Mouse (Mus musculus) G1E (cell line): ENCODE measurements around the gene Mecom. TPM values are rescaled to one million over a fixed set of nuclear protein-coding genes. Genes with fewer than 3 reads are reported as not detected.

ENCODE experiments used
- ATAC-seq: 2 replicates; pipeline ENCODE4 v1.8.0; 2016; ENCODE audit warnings: mild to moderate bottlenecking; ENCODE audit not compliant: insufficient number of reproducible peaks, poor library complexity, low FRiP score, severe bottlenecking; ENCODE audit errors: extremely low read depth
- DNase-seq: peaks from one replicate; pipeline ENCODE4 v3.0.0; 2012; ENCODE audit warnings: low spot score
- H3K27me3 ChIP-seq: 2 replicates; pipeline ENCODE4 v1.6.1; 2012; ENCODE audit warnings: mild to moderate bottlenecking, low read length, inconsistent platforms; ENCODE audit not compliant: insufficient read depth
- H3K36me3 ChIP-seq: replicated peaks from 2 replicates; pipeline ENCODE3; 2012; ENCODE audit warnings: mild to moderate bottlenecking, inconsistent platforms
- H3K4me1 ChIP-seq: 2 replicates; pipeline ENCODE4 v1.6.1; 2012; ENCODE audit warnings: low read depth, low read length, inconsistent platforms, mixed read lengths; ENCODE audit not compliant: insufficient read depth
- H3K4me3 ChIP-seq: 2 replicates; pipeline ENCODE4 v1.5.1; 2012; ENCODE audit warnings: low read depth, mild to moderate bottlenecking, inconsistent platforms, low read length, moderate library complexity, mixed read lengths
- H3K9me3 ChIP-seq: replicated peaks from 2 replicates; pipeline ENCODE4 v1.6.1; 2012; ENCODE audit warnings: inconsistent platforms
- CTCF ChIP-seq: IDR thresholded peaks from 2 replicates; pipeline ENCODE4 v1.5.1; 2012; ENCODE audit warnings: low read depth, low read length, inconsistent platforms, mixed read lengths
- GATA1 ChIP-seq: IDR thresholded peaks from 2 replicates; pipeline ENCODE4 v1.6.1; 2012; ENCODE audit warnings: borderline replicate concordance, low read length, inconsistent platforms, mixed read lengths
- GATA2 ChIP-seq: IDR thresholded peaks from 2 replicates; pipeline ENCODE4 v1.6.1; 2012; ENCODE audit warnings: low read depth, low read length, inconsistent platforms, borderline replicate concordance
- POLR2AphosphoS5 ChIP-seq: IDR thresholded peaks from 2 replicates; pipeline ENCODE4 v1.6.1; 2012; ENCODE audit warnings: low read depth, low read length, inconsistent platforms; ENCODE audit not compliant: insufficient replicate concordance
- TAL1 ChIP-seq: conservative IDR thresholded peaks from 2 replicates; pipeline ENCODE4 v1.6.1; 2012; ENCODE audit warnings: low read depth, low read length, inconsistent platforms, mixed read lengths
- polyA plus RNA-seq: library from polyadenylated mRNA; stranded (reverse); fragments of >175 nt; gene quantifications from 2 replicates; pipeline ENCODE4 v1.2.3, GENCODE M21; 2012
- total RNA-seq, 2 experiments: library from RNA; stranded (forward) in 1 of 2; stranded (reverse) in 1 of 2; fragments of 200-1000 nt in 1 of 2; fragments of >200 nt in 1 of 2; fragmentation: Nextera tagmentation in 1 of 2; gene quantifications; 2 replicates each; pipeline ENCODE4 v1.2.3; 2014 to 2017

Mecom gene
- total and polyA plus RNA-seq, 3 experiments: 0.05 TPM; not detected in 2

DNA sequence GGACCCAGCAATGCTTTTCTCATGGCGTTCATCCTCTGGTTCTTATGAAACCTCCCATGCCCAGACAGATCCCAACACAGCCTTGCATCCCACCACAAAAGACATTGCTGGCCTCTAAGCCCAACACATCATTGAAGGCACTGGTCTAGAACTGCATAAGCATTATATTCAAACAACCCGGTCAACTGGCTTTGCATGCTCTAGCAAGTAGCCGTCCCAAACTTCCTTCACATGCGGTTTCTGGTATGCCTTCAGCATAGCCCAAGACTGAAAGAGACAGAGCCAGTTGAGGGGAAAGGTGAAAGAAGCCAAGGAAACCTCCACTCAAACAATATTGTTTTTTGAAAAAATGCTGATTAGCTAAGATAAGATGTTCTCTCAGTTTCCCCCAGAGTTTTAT is 397.7 kb downstream of the Mecom start:
- Histone ChIP-seq H3K4me3 (no peak overlapping the region), H3K4me1 (no peaks in the 10 kb centered on the region), H3K36me3 (no peaks in the 10 kb centered on the region), H3K27me3 (no peaks in the 10 kb centered on the region), H3K9me3 (no peaks in the 10 kb centered on the region)
- no peak for DNase-seq
- no peak for TF ChIP-seq GATA1
- TF ChIP-seq GATA2: no peak
- no peak for TF ChIP-seq CTCF
- no peak for TF ChIP-seq POLR2AphosphoS5
- TF ChIP-seq TAL1: no peak
- ATAC-seq: no peak

DNA sequence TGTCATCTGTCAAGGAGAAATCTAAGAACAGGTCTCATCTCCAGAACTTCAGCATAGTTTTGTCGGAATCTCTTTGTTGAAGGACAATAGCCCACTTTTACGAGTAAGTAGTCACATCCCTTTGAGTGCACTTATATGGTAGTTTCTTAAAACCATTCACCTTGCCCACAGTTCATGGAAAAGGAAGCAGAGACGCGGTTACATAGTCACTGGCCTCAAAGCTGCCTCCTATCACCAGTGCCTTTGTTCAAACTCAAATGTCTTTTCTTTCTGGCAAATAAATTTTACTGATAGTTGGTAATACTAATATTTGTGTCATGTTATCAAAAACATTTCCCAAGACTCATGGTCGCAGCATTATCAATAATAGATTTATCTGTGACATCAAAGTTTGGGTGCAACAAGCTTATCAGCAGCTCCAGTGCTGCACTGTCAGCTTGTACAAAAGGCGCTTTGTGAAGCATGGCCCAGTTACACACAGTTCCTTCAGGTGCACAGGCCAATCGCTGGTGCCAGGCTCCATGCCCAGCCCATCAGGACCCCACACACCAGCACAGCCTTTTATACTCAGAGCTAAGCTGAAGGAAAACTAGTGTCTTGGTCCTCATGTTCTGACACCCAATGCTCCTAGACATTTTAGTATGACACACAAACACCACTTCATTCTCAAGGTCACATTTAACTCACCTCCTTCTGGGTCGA is 399.3 kb downstream of the Mecom start:
- Histone ChIP-seq H3K36me3 (no peaks in the 10 kb centered on the region), H3K4me3 (no peak overlapping the region), H3K4me1 (no peaks in the 10 kb centered on the region), H3K27me3 (no peaks in the 10 kb centered on the region), H3K9me3 (no peaks in the 10 kb centered on the region)
- TF ChIP-seq GATA1: no peak
- no peak for TF ChIP-seq TAL1
- TF ChIP-seq CTCF: no peak
- TF ChIP-seq POLR2AphosphoS5: no peak
- no peak for TF ChIP-seq GATA2
- ATAC-seq (no peak), DNase-seq (no peak)

DNA sequence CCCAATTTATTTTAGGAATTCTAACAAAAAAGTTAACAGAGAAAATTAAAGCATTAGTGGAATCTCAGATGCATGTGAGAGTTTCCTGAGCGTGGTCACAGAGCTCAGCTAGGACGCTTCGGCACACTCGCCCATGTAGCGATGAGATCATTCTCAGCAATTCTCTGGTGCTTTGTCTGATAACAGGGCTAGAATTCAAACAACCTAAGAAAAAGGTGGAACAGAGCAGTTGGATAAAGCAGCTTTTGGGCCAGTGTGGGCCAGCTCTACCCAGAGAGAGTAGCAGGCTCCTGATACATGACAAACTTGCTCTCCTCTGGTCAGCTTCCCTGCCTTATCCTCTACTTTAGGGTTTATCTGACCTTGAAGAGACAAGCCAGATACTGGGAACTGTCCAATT is 402.8 kb downstream of the Mecom start:
- DNase-seq (no peak), ATAC-seq (no peak)
- TF ChIP-seq CTCF: no peak
- no peak for TF ChIP-seq TAL1
- no peak for TF ChIP-seq GATA2
- TF ChIP-seq GATA1: no peak
- TF ChIP-seq POLR2AphosphoS5: no peak
- Histone ChIP-seq H3K36me3 (no peaks in the 10 kb centered on the region), H3K27me3 (no peaks in the 10 kb centered on the region), H3K9me3 (no peaks in the 10 kb centered on the region), H3K4me3 (no peak overlapping the region), H3K4me1 (no peaks in the 10 kb centered on the region)

DNA sequence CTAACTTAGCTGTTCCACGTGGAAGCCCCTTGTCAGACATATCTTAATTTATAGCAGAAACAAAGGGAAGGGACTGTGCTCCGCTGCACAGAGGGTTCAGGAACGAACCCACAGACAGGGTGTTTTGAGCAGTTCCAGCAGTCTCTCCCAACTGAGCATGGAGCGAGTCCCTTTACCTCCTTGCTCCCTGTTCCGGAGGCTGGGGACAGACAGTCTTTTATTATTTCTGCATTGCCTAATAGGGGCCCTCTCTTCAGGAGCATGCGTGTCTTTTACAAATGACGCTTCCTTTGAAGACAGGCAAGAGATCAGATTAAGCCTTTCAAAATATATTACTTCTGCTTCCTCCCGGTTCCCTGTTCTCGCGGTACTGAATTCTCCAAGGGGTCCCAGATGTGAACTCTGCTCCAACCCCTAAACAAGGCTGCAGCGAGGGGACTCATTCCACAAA is 403.8 kb downstream of the Mecom start:
- Histone ChIP-seq H3K4me1 (no peaks in the 10 kb centered on the region), H3K4me3 (no peak overlapping the region), H3K36me3 (no peaks in the 10 kb centered on the region), H3K27me3 (no peaks in the 10 kb centered on the region), H3K9me3 (no peaks in the 10 kb centered on the region)
- DNase-seq (no peak), ATAC-seq (no peak)
- TF ChIP-seq GATA1: no peak
- TF ChIP-seq CTCF: no peak
- TF ChIP-seq TAL1: no peak
- TF ChIP-seq POLR2AphosphoS5: no peak
- TF ChIP-seq GATA2: no peak

DNA sequence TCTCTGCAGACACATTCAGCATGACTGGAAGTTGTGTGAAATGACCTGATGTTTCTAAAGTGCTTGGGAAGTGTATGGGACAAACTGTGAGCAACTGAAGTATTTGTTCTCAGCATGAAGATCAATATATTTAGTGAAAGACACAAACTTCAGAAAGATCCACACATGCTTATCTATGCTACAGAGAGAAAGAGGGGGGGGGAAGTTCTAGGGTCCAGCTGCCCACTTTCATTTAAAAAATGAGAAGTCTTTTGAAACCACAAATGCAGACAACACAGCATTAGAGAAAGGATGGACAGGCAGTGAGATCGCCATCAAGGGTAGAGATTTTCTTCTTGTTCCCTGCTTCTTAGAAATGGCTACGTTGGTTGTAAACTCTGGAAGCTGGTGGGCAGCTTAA is 404.4 kb downstream of the Mecom start:
- ATAC-seq: no peak
- no peaks in the 10 kb centered on the region for H3K27me3 ChIP-seq
- H3K36me3 ChIP-seq: no peaks in the 10 kb centered on the region
- TF ChIP-seq CTCF: no peak
- no peak for TF ChIP-seq POLR2AphosphoS5
- no peak for TF ChIP-seq GATA1
- TF ChIP-seq GATA2: no peak
- H3K4me1 ChIP-seq: no peaks in the 10 kb centered on the region
- no peaks in the 10 kb centered on the region for H3K9me3 ChIP-seq
- no peak for DNase-seq
- H3K4me3 ChIP-seq: no peak overlapping the region

DNA sequence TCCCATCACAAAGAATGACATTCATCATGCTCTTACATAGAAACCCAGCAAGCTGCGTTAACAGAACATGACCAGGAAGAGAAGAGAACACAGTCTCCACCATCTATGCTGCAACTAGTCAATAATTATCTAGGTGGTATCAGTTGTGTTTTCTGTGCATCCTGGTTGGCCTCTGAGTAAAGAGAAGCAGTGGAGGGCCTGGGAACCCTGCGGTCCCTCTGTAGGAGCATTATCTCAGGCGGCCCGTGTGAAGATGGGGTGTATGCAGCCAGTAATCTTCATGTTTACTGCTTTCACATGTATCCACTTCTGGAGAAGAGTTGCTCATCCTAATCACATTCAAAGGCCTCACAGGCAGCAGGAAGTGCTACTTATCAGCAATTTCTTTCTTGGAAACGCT is 407.5 kb downstream of the Mecom start:
- no peak for DNase-seq
- no peak for ATAC-seq
- Histone ChIP-seq H3K9me3 (no peaks in the 10 kb centered on the region), H3K4me1 (no peaks in the 10 kb centered on the region), H3K4me3 (no peak overlapping the region), H3K27me3 (no peaks in the 10 kb centered on the region), H3K36me3 (no peaks in the 10 kb centered on the region)
- no peak for TF ChIP-seq POLR2AphosphoS5
- no peak for TF ChIP-seq CTCF
- no peak for TF ChIP-seq GATA2
- TF ChIP-seq GATA1: no peak
- TF ChIP-seq TAL1: no peak

DNA sequence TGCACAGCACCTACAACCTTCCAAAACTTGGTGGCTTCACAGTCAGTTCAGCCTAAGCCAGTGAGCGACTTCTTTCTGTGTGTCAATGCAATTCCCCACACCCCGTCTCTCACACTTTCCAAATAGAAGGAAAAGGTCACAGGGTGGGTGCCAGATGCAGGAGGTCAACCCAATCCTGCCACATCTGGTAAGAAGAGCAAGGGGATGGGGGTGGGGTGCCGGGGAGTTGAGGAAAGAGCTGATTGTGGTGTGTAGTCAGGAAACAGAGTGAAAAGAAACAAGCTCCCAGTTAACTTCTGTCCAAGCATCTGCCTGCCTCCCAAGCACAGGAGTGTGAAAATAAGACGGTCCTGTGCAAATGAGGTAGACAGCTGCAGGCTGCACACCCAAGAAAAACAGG is 408.1 kb downstream of the Mecom start:
- DNase-seq (no peak), ATAC-seq (no peak)
- Histone ChIP-seq H3K27me3 (no peaks in the 10 kb centered on the region), H3K9me3 (no peaks in the 10 kb centered on the region), H3K4me3 (no peak overlapping the region), H3K4me1 (no peaks in the 10 kb centered on the region), H3K36me3 (no peaks in the 10 kb centered on the region)
- TF ChIP-seq GATA1: no peak
- TF ChIP-seq TAL1: no peak
- TF ChIP-seq GATA2: no peak
- no peak for TF ChIP-seq CTCF
- no peak for TF ChIP-seq POLR2AphosphoS5
